Mouse (Mus musculus): ENCODE measurements at regions not wholly inside any gene's neighbourhood (a gene's known extent, or its start where the extent isn't known, plus 50 kb on each side); places are given as distances from the start of the nearest gene placed in this dataset.

- DNase-seq (ENCODE audit: low read depth, low spot score), result no peak
Measured at GRCm38 (mm10) chr10:98424450-98424849, 489.8 kb upstream of the Atp2b1 start.

- DNase-seq (ENCODE audit: low read depth, low spot score), result no peak
Measured at GRCm38 (mm10) chr10:98434974-98435373, 479.2 kb upstream of the Atp2b1 start.

- no peak for DNase-seq (ENCODE audit: low read depth, low spot score)
Measured at GRCm38 (mm10) chr10:98461538-98461937, 452.7 kb upstream of the Atp2b1 start.

- DNase-seq (ENCODE audit: low read depth, low spot score), result no peak
Measured at GRCm38 (mm10) chr10:98474581-98474980, 439.6 kb upstream of the Atp2b1 start.

- DNase-seq (ENCODE audit: low read depth, low spot score), result no peak
Measured at GRCm38 (mm10) chr10:98485751-98486681, 428.2 kb upstream of the Atp2b1 start.

- DNase-seq (ENCODE audit: low read depth, low spot score), result no peak
Measured at GRCm38 (mm10) chr10:98494354-98494753, 419.9 kb upstream of the Atp2b1 start.

GRCm38 (mm10) chr10:98496254-98496653, 418.0 kb upstream of the Atp2b1 start:
- DNase-seq (ENCODE audit: low read depth, low spot score), result no peak

GRCm38 (mm10) chr10:98500315-98500714, 413.9 kb upstream of the Atp2b1 start:
- no peak for DNase-seq (ENCODE audit: low read depth, low spot score)

- DNase-seq (ENCODE audit: low read depth, low spot score), result no peak
Measured at GRCm38 (mm10) chr10:98501566-98501965, 412.6 kb upstream of the Atp2b1 start.

GRCm38 (mm10) chr10:98504524-98504923, 409.7 kb upstream of the Atp2b1 start:
- DNase-seq (ENCODE audit: low read depth, low spot score), result no peak

- no peak for DNase-seq (ENCODE audit: low read depth, low spot score)
Measured at GRCm38 (mm10) chr10:98508515-98509143, 405.6 kb upstream of the Atp2b1 start.

- no peak for DNase-seq (ENCODE audit: low read depth, low spot score)
Measured at GRCm38 (mm10) chr10:98514836-98515235, 399.4 kb upstream of the Atp2b1 start.

- no peak for DNase-seq (ENCODE audit: low read depth, low spot score)
Measured at GRCm38 (mm10) chr10:98517609-98518008, 396.6 kb upstream of the Atp2b1 start.

GRCm38 (mm10) chr10:98529565-98529964, 384.6 kb upstream of the Atp2b1 start:
- no peak for DNase-seq (ENCODE audit: low read depth, low spot score)

- no peak for DNase-seq (ENCODE audit: low read depth, low spot score)
Measured at GRCm38 (mm10) chr10:98531425-98531824, 382.8 kb upstream of the Atp2b1 start.

GRCm38 (mm10) chr10:98538706-98539105, 375.5 kb upstream of the Atp2b1 start:
- no peak for DNase-seq (ENCODE audit: low read depth, low spot score)

- DNase-seq (ENCODE audit: low read depth, low spot score), result no peak
Measured at GRCm38 (mm10) chr10:98541062-98541461, 373.1 kb upstream of the Atp2b1 start.

- DNase-seq (ENCODE audit: low read depth, low spot score), result no peak
Measured at GRCm38 (mm10) chr10:98542072-98542471, 372.1 kb upstream of the Atp2b1 start.

GRCm38 (mm10) chr10:98543253-98543997, 370.8 kb upstream of the Atp2b1 start:
- no peak for DNase-seq (ENCODE audit: low read depth, low spot score)

- no peak for DNase-seq (ENCODE audit: low read depth, low spot score)
Measured at GRCm38 (mm10) chr10:98543998-98544349, 370.2 kb upstream of the Atp2b1 start.

- DNase-seq (ENCODE audit: low read depth, low spot score), result no peak
Measured at GRCm38 (mm10) chr10:98554575-98554974, 359.6 kb upstream of the Atp2b1 start.

GRCm38 (mm10) chr10:98557470-98558060, 356.6 kb upstream of the Atp2b1 start:
- DNase-seq (ENCODE audit: low read depth, low spot score), result no peak
